Mouse (Mus musculus) left cerebral cortex, adult 18-20 months (tissue): Measurements from ENCODE around the gene Adgrg1. TPM values are rescaled to one million over a fixed set of nuclear protein-coding genes. Genes with fewer than 3 reads are reported as not detected.
A peak's percentile ranks its signal among the peaks of the same experiment; 100 is the strongest.

Experiments
- DNase-seq, 2 experiments: peaks; one replicate each; pipeline ENCODE4 v3.0.0; 2021 to 2022; ENCODE audit warnings: low spot score in 2 of 2, mixed read lengths in 1 of 2
- total RNA-seq, 2 experiments: library from RNA; stranded (reverse); gene quantifications; 2 replicates each; pipeline ENCODE4 v1.2.3; 2021

Adgrg1 gene
- total RNA-seq, 2 experiments from 2014 or later: 81.2 to 81.3 TPM

GRCm38 (mm10) chr8:94995336-94995893 lies 20.9 kb downstream of the Adgrg1 start:
- peak in 1 of 2 experiments; percentile 23 for DNase-seq

GRCm38 (mm10) chr8:94996037-94996436 lies 21.5 kb downstream of the Adgrg1 start:
- no peak for DNase-seq

GRCm38 (mm10) chr8:94996899-94997856 lies 22.6 kb downstream of the Adgrg1 start:
- no peak for DNase-seq

GRCm38 (mm10) chr8:94997857-94998243 lies 23.3 kb downstream of the Adgrg1 start:
- DNase-seq: no peak

- DNase-seq: no peak
Measured at GRCm38 (mm10) chr8:94998431-94998830, 23.9 kb downstream of the Adgrg1 start.

GRCm38 (mm10) chr8:94999004-94999403 lies 24.5 kb downstream of the Adgrg1 start:
- DNase-seq: no peak

- no peak for DNase-seq
Measured at GRCm38 (mm10) chr8:94999956-95000355, 25.4 kb downstream of the Adgrg1 start.

GRCm38 (mm10) chr8:95000684-95001083 lies 26.1 kb downstream of the Adgrg1 start:
- DNase-seq: no peak

GRCm38 (mm10) chr8:95001165-95001564 lies 26.6 kb downstream of the Adgrg1 start:
- DNase-seq: no peak

GRCm38 (mm10) chr8:95001655-95002054 lies 27.1 kb downstream of the Adgrg1 start:
- DNase-seq: peak; percentile 65 to 70

- no peak for DNase-seq
Measured at GRCm38 (mm10) chr8:95002089-95002655, 27.6 kb downstream of the Adgrg1 start.

- DNase-seq: no peak
Measured at GRCm38 (mm10) chr8:95012442-95012919, 37.9 kb downstream of the Adgrg1 start.

GRCm38 (mm10) chr8:95015866-95016265 lies 41.3 kb downstream of the Adgrg1 start:
- DNase-seq: no peak

- DNase-seq: no peak
Measured at GRCm38 (mm10) chr8:95016684-95017083, 42.1 kb downstream of the Adgrg1 start.

GRCm38 (mm10) chr8:95017451-95017850 lies 42.9 kb downstream of the Adgrg1 start, which contains the start of gene Adgrg3:
Adgrg3 (plus strand) TSS chr8:95017692.
- DNase-seq: no peak

- no peak for DNase-seq
Measured at GRCm38 (mm10) chr8:95017969-95018635, 43.6 kb downstream of the Adgrg1 start.

GRCm38 (mm10) chr8:95020293-95020777 lies 45.8 kb downstream of the Adgrg1 start:
- DNase-seq: no peak

GRCm38 (mm10) chr8:95020821-95021220 lies 46.3 kb downstream of the Adgrg1 start:
- no peak for DNase-seq

- no peak for DNase-seq
Measured at GRCm38 (mm10) chr8:95023201-95023600, 48.6 kb downstream of the Adgrg1 start.

GRCm38 (mm10) chr8:95024387-95024786 lies 49.8 kb downstream of the Adgrg1 start:
- no peak for DNase-seq

GRCm38 (mm10) chr8:95025421-95025820 lies 50.9 kb downstream of the Adgrg1 start:
- DNase-seq: no peak
